In genomic region chr16:31465630-31466029, GRCm38 (mm10) we compare ENCODE assay signal across 8 mouse cellular contexts. TPM values are rescaled to one million over a fixed set of nuclear protein-coding genes. Genes with fewer than 3 reads are reported as not detected.
A peak's percentile ranks its signal among the peaks of the same experiment; 100 is the strongest.
DNase-seq lines count a peak whose midpoint lies in the region.

No protein-coding gene starts in this region.

- peak; percentile 45 for DNase-seq in heart, adult 8-10 months (ENCODE audit: low spot score)
- DNase-seq in heart, postnatal 25 days (ENCODE audit: low spot score): no peak
- DNase-seq in 416B (ENCODE audit: low read depth): peak; percentile 56
- DNase-seq in R1 (ENCODE audit: low read depth, low spot score): peak; percentile 69
- DNase-seq in gastrocnemius, adult 8-10 months (ENCODE audit: low spot score in 2 of 2): peak; percentile 46 to 54
- peak; percentile 43 to 85 for DNase-seq in layer of hippocampus, adult 18-20 months (ENCODE audit: low spot score in 2 of 2)
- DNase-seq in retina, embryonic 14.5 days (ENCODE audit: low spot score): peak; percentile 53
- no peak for DNase-seq in urinary bladder, postnatal 25 days (ENCODE audit: low spot score)

- intact Hi-C loops in heart, postnatal 25 days (cut with DNase I): no loop called here

RNA-seq across cellular contexts. Expression of gene Bdh1, which starts 43.5 kb away (rescaled TPM):
- 100 to 1,000 TPM; 234 to 417 (median 264) TPM for total RNA-seq in heart, adult 8-10 months (2022)
- total RNA-seq in heart, postnatal 25 days (2021): 1 to 10 TPM; 7.0 to 7.6 TPM
- 10 to 100 TPM; 59.5 to 93.6 (median 76.7) TPM for total RNA-seq in gastrocnemius, adult 8-10 months (2022)
- total RNA-seq in layer of hippocampus, adult 18-20 months (2021): 100 to 1,000 TPM in 1 of 2 experiments, 10 to 100 TPM in 1; 90.0 to 103 TPM

Comparison
In these comparisons a context has a peak if more than half of its experiments do, and no peak if none do; other contexts are left out.
1. DNase-seq: peak in heart, adult 8-10 months (single experiment), 416B (single experiment), R1 (single experiment), gastrocnemius, adult 8-10 months (2 of 2), layer of hippocampus, adult 18-20 months (2 of 2) and retina, embryonic 14.5 days (single experiment); none in heart, postnatal 25 days (single experiment) and urinary bladder, postnatal 25 days (single experiment).
2. RNA of gene Bdh1, which starts 43.5 kb away (total RNA-seq): 234 to 417 TPM in heart, adult 8-10 months, 90.0 to 103 TPM in layer of hippocampus, adult 18-20 months and 59.5 to 93.6 TPM in gastrocnemius, adult 8-10 months; 7.0 to 7.6 TPM in heart, postnatal 25 days; every median in the first group is over 4 times any median in the second.